Mouse (Mus musculus): ENCODE measurements around the gene Rrm2. TPM values are rescaled to one million over a fixed set of nuclear protein-coding genes. Genes with fewer than 3 reads are reported as not detected.

Rrm2 gene
- total and polyA plus RNA-seq, 3 experiments: 88.2 to 158 (median 127) TPM

- H3K36me3 ChIP-seq (ENCODE audit: control insufficient read depth in 1 of 2, insufficient read depth in 2 of 2, low read length in 2 of 2): peaks cover 0 to 11% of the 10 kb centered on the region in 2 experiments; a peak in 2 of 4 replicates
- no peaks in the 10 kb centered on the region for H3K79me2 ChIP-seq (ENCODE audit: control insufficient read depth, insufficient read depth, low read length, poor library complexity)
- H3K27ac ChIP-seq (ENCODE audit: control insufficient read depth, low read depth, low read length): no peak overlapping the region
- H3K9ac ChIP-seq (ENCODE audit: control insufficient read depth, low read depth, low read length, poor library complexity, severe bottlenecking): no peak overlapping the region
- no peak overlapping the region for H3K4me3 ChIP-seq (ENCODE audit: control insufficient read depth in 1 of 2, insufficient read depth in 1 of 2, low read depth in 2 of 2, low read length in 2 of 2)
- H3K27me3 ChIP-seq (ENCODE audit: control insufficient read depth in 1 of 2, insufficient read depth in 2 of 2, low read length in 2 of 2): no peaks in the 10 kb centered on the region
- H3K9me3 ChIP-seq (replicated peaks; ENCODE audit: insufficient read depth, low read length): no peaks in the 10 kb centered on the region
- peaks cover 0 to 6% of the 10 kb centered on the region in 2 experiments; a peak in 3 of 4 replicates for H3K4me1 ChIP-seq (ENCODE audit: control insufficient read depth in 1 of 2, insufficient read depth in 2 of 2, low read length in 2 of 2)
- TF ChIP-seq ELF1 (IDR thresholded peaks at IDR 0.05; ENCODE audit: low read depth, low read length) (no peak), MYB (IDR thresholded peaks at IDR 0.05; ENCODE audit: low read depth, low read length) (no peak), SMC3 (IDR thresholded peaks at IDR 0.05; ENCODE audit: low read depth, low read length) (no peak), MEF2A (IDR thresholded peaks at IDR 0.05; ENCODE audit: extremely low read depth, insufficient replicate concordance, low read depth, low read length, poor library complexity, severe bottlenecking) (no peak), MAX (IDR thresholded peaks at IDR 0.05; ENCODE audit: low read length) (no peak), JUND (IDR thresholded peaks at IDR 0.05; ENCODE audit: low read depth, low read length) (no peak), CHD2 (IDR thresholded peaks at IDR 0.05; ENCODE audit: low read length) (no peak), SIN3A (IDR thresholded peaks at IDR 0.05; ENCODE audit: low read length) (no peak), NELFE (IDR thresholded peaks at IDR 0.05; ENCODE audit: low read depth, low read length) (no peak)
- no peak for DNase-seq (ENCODE audit: low read depth, low spot score)
Observed at GRCm38 (mm10) chr12:24659923-24660322, 48.1 kb upstream of the Rrm2 start.

- H3K4me1 ChIP-seq (ENCODE audit: control insufficient read depth in 1 of 2, insufficient read depth in 2 of 2, low read length in 2 of 2): peaks cover 0 to 6% of the 10 kb centered on the region in 2 experiments; a peak in 3 of 4 replicates
- H3K9me3 ChIP-seq (replicated peaks; ENCODE audit: insufficient read depth, low read length): no peaks in the 10 kb centered on the region
- H3K4me3 ChIP-seq (ENCODE audit: control insufficient read depth in 1 of 2, insufficient read depth in 1 of 2, low read depth in 2 of 2, low read length in 2 of 2): no peak overlapping the region
- TF ChIP-seq TCF12 (IDR thresholded peaks at IDR 0.05; ENCODE audit: low read depth, low read length) (no peak), SIN3A (IDR thresholded peaks at IDR 0.05; ENCODE audit: low read length) (no peak), UBTF (IDR thresholded peaks at IDR 0.05; ENCODE audit: borderline replicate concordance, insufficient read depth, low read depth, low read length) (no peak), ZC3H11A (IDR thresholded peaks at IDR 0.05; ENCODE audit: low read depth, low read length) (no peak), TBP (IDR thresholded peaks at IDR 0.05; ENCODE audit: low read depth, low read length) (no peak), MXI1 (IDR thresholded peaks at IDR 0.05; ENCODE audit: low read depth, low read length) (no peak), NELFE (IDR thresholded peaks at IDR 0.05; ENCODE audit: low read depth, low read length) (no peak), POLR2AphosphoS5 (IDR thresholded peaks at IDR 0.05; ENCODE audit: borderline replicate concordance, low read depth, low read length) (no peak), HCFC1 (IDR thresholded peaks at IDR 0.05; ENCODE audit: low read depth, low read length) (no peak), MAFK (IDR thresholded peaks at IDR 0.05; ENCODE audit: borderline replicate concordance, low read depth, low read length) (no peak), USF2 (IDR thresholded peaks at IDR 0.05; ENCODE audit: borderline replicate concordance in 1 of 2, insufficient read depth in 1 of 2, low read depth in 1 of 2, low read length in 2 of 2) (no peak), MAZ (IDR thresholded peaks at IDR 0.05; ENCODE audit: low read depth, low read length) (no peak), EP300 (IDR thresholded peaks at IDR 0.05; ENCODE audit: low read depth in 1 of 2, low read length in 2 of 2) (no peak), RAD21 (IDR thresholded peaks at IDR 0.05; ENCODE audit: low read depth, low read length) (no peak), SMC3 (IDR thresholded peaks at IDR 0.05; ENCODE audit: low read depth, low read length) (no peak), CHD2 (IDR thresholded peaks at IDR 0.05; ENCODE audit: low read length) (no peak), ZMIZ1 (IDR thresholded peaks at IDR 0.05; ENCODE audit: low read depth, low read length) (no peak), RCOR1 (IDR thresholded peaks at IDR 0.05; ENCODE audit: low read depth, low read length) (no peak)
- no peak overlapping the region for H3K9ac ChIP-seq (ENCODE audit: control insufficient read depth, low read depth, low read length, poor library complexity, severe bottlenecking)
- peaks cover 0 to 11% of the 10 kb centered on the region in 2 experiments; a peak in 2 of 4 replicates for H3K36me3 ChIP-seq (ENCODE audit: control insufficient read depth in 1 of 2, insufficient read depth in 2 of 2, low read length in 2 of 2)
- DNase-seq (ENCODE audit: low read depth, low spot score): no peak
- H3K27me3 ChIP-seq (ENCODE audit: control insufficient read depth in 1 of 2, insufficient read depth in 2 of 2, low read length in 2 of 2): no peaks in the 10 kb centered on the region
- no peaks in the 10 kb centered on the region for H3K79me2 ChIP-seq (ENCODE audit: control insufficient read depth, insufficient read depth, low read length, poor library complexity)
- H3K27ac ChIP-seq (ENCODE audit: control insufficient read depth, low read depth, low read length): no peak overlapping the region
Observed at GRCm38 (mm10) chr12:24661100-24661499, 46.9 kb upstream of the Rrm2 start.
